Mouse (Mus musculus): ENCODE measurements around the gene Ube4b. TPM values are rescaled to one million over a fixed set of nuclear protein-coding genes. Genes with fewer than 3 reads are reported as not detected.
A peak's percentile ranks its signal among the peaks of the same experiment; 100 is the strongest.

The Ube4b gene
- polyA plus RNA-seq, 1 experiment from 2014 or later: 28.8 TPM

- Histone ChIP-seq H3K27ac (no peak overlapping the region), H3K27me3 (ENCODE audit: insufficient read depth, low read length) (no peaks in the 10 kb centered on the region), H3K9me3 (replicated peaks; ENCODE audit: low read length) (no peaks in the 10 kb centered on the region), H3K4me2 (ENCODE audit: low read length) (no peak overlapping the region), H3K9ac (ENCODE audit: low read depth, low read length) (no peak overlapping the region), H3K4me3 (replicated peaks; ENCODE audit: low read depth, low read length) (no peak overlapping the region), H3K36me3 (ENCODE audit: insufficient read depth, low read length) (no peaks in the 10 kb centered on the region), H3K4me1 (replicated peaks; ENCODE audit: insufficient read depth, low read length) (no peaks in the 10 kb centered on the region)
- ATAC-seq (replicated peaks; ENCODE audit: low FRiP score, low read depth) (no peak), DNase-seq (ENCODE audit: low spot score) (peak; percentile 37)
- peak; percentile 62 for TF ChIP-seq CTCF (IDR thresholded peaks at IDR 0.05; ENCODE audit: low read depth)
- 87% methylated on average over 4 of the region's 4 CpGs for WGBS
Observed at GRCm38 (mm10) chr4:149453656-149454055, 27.1 kb upstream of the Ube4b start.

- TF ChIP-seq CTCF (IDR thresholded peaks at IDR 0.05; ENCODE audit: low read depth): no peak
- no peak overlapping the region for H3K9ac ChIP-seq (ENCODE audit: low read depth, low read length)
- ATAC-seq (replicated peaks; ENCODE audit: low FRiP score, low read depth): no peak
- H3K36me3 ChIP-seq (ENCODE audit: insufficient read depth, low read length): no peaks in the 10 kb centered on the region
- no peak for DNase-seq (ENCODE audit: low spot score)
- 72% methylated on average over 3 of the region's 3 CpGs for WGBS
- H3K4me1 ChIP-seq (replicated peaks; ENCODE audit: insufficient read depth, low read length): 0 out of 2 replicates have a peak, but pooled peaks cover 3% of the 10 kb centered on the region
- no peak overlapping the region for H3K4me2 ChIP-seq (ENCODE audit: low read length)
- H3K27me3 ChIP-seq (ENCODE audit: insufficient read depth, low read length): no peaks in the 10 kb centered on the region
- no peaks in the 10 kb centered on the region for H3K9me3 ChIP-seq (replicated peaks; ENCODE audit: low read length)
- H3K27ac ChIP-seq: no peak overlapping the region
- H3K4me3 ChIP-seq (replicated peaks; ENCODE audit: low read depth, low read length): no peak overlapping the region
Observed at GRCm38 (mm10) chr4:149450636-149451035, 24.1 kb upstream of the Ube4b start.

- ATAC-seq (replicated peaks; ENCODE audit: low FRiP score, low read depth) (no peak), DNase-seq (ENCODE audit: low spot score) (no peak)
- H3K9ac ChIP-seq (ENCODE audit: low read depth, low read length): peak overlapping the region; percentile 35; the same call in 1 of the 2 replicates
- H3K4me3 ChIP-seq (replicated peaks; ENCODE audit: low read depth, low read length): no peak overlapping the region
- peak overlapping the region; percentile 83 for H3K27ac ChIP-seq
- no peaks in the 10 kb centered on the region for H3K36me3 ChIP-seq (ENCODE audit: insufficient read depth, low read length)
- TF ChIP-seq CTCF (IDR thresholded peaks at IDR 0.05; ENCODE audit: low read depth): no peak
- 0 out of 2 replicates have a peak, but pooled peaks cover 7% of the 10 kb centered on the region for H3K4me1 ChIP-seq (replicated peaks; ENCODE audit: insufficient read depth, low read length)
- WGBS: 61% methylated on average over 1 of the region's 1 CpGs
- no peaks in the 10 kb centered on the region for H3K27me3 ChIP-seq (ENCODE audit: insufficient read depth, low read length)
- no peaks in the 10 kb centered on the region for H3K9me3 ChIP-seq (replicated peaks; ENCODE audit: low read length)
- H3K4me2 ChIP-seq (ENCODE audit: low read length): no peak overlapping the region; the same call in 1 of the 2 replicates
Observed at GRCm38 (mm10) chr4:149446309-149446708, 19.8 kb upstream of the Ube4b start.

GRCm38 (mm10) chr4:149445868-149446267 lies 19.3 kb upstream of the Ube4b start:
- Histone ChIP-seq H3K9me3 (replicated peaks; ENCODE audit: low read length) (no peaks in the 10 kb centered on the region), H3K4me3 (replicated peaks; ENCODE audit: low read depth, low read length) (peak overlapping the region; percentile 10), H3K4me1 (replicated peaks; ENCODE audit: insufficient read depth, low read length) (0 out of 2 replicates have a peak, but pooled peaks cover 7% of the 10 kb centered on the region), H3K9ac (ENCODE audit: low read depth, low read length) (peak overlapping the region; percentile 35), H3K36me3 (ENCODE audit: insufficient read depth, low read length) (no peaks in the 10 kb centered on the region), H3K4me2 (ENCODE audit: low read length) (peak overlapping the region; percentile 58), H3K27ac (peak overlapping the region; percentile 83), H3K27me3 (ENCODE audit: insufficient read depth, low read length) (no peaks in the 10 kb centered on the region)
- WGBS: 5% methylated on average over 11 of the region's 11 CpGs
- ATAC-seq (replicated peaks; ENCODE audit: low FRiP score, low read depth): peak; percentile 67
- peak; percentile 87 for DNase-seq (ENCODE audit: low spot score)
- no peak for TF ChIP-seq CTCF (IDR thresholded peaks at IDR 0.05; ENCODE audit: low read depth)

GRCm38 (mm10) chr4:149444964-149445701 lies 18.6 kb upstream of the Ube4b start:
- Histone ChIP-seq H3K4me1 (replicated peaks; ENCODE audit: insufficient read depth, low read length) (peaks cover 13% of the 10 kb centered on the region), H3K27ac (peak overlapping the region; percentile 83), H3K4me2 (ENCODE audit: low read length) (peak overlapping the region; percentile 58), H3K27me3 (ENCODE audit: insufficient read depth, low read length) (no peaks in the 10 kb centered on the region), H3K9me3 (replicated peaks; ENCODE audit: low read length) (no peaks in the 10 kb centered on the region), H3K4me3 (replicated peaks; ENCODE audit: low read depth, low read length) (peak overlapping the region; percentile 15), H3K9ac (ENCODE audit: low read depth, low read length) (peak overlapping the region; percentile 50; the same call in 1 of the 2 replicates), H3K36me3 (ENCODE audit: insufficient read depth, low read length) (no peaks in the 10 kb centered on the region)
- TF ChIP-seq CTCF (IDR thresholded peaks at IDR 0.05; ENCODE audit: low read depth): peak; percentile 98
- peak; percentile 98 for DNase-seq (ENCODE audit: low spot score)
- WGBS: 0% methylated on average over 36 of the region's 36 CpGs
- peak; percentile 94 for ATAC-seq (replicated peaks; ENCODE audit: low FRiP score, low read depth)

GRCm38 (mm10) chr4:149444465-149444864 lies 17.9 kb upstream of the Ube4b start:
- no peak for ATAC-seq (replicated peaks; ENCODE audit: low FRiP score, low read depth)
- no peak for TF ChIP-seq CTCF (IDR thresholded peaks at IDR 0.05; ENCODE audit: low read depth)
- H3K27ac ChIP-seq: no peak overlapping the region
- H3K27me3 ChIP-seq (ENCODE audit: insufficient read depth, low read length): no peaks in the 10 kb centered on the region
- H3K9ac ChIP-seq (ENCODE audit: low read depth, low read length): no peak overlapping the region
- WGBS: 42% methylated on average over 1 of the region's 1 CpGs
- H3K4me2 ChIP-seq (ENCODE audit: low read length): peak overlapping the region; percentile 58; the same call in 1 of the 2 replicates
- no peaks in the 10 kb centered on the region for H3K36me3 ChIP-seq (ENCODE audit: insufficient read depth, low read length)
- no peak overlapping the region for H3K4me3 ChIP-seq (replicated peaks; ENCODE audit: low read depth, low read length)
- no peak for DNase-seq (ENCODE audit: low spot score)
- H3K4me1 ChIP-seq (replicated peaks; ENCODE audit: insufficient read depth, low read length): peaks cover 13% of the 10 kb centered on the region
- H3K9me3 ChIP-seq (replicated peaks; ENCODE audit: low read length): no peaks in the 10 kb centered on the region
